Mouse (Mus musculus) embryonic fibroblast, embryonic 13.5 days (primary cell): ENCODE measurements around the gene Tinf2. TPM values are rescaled to one million over a fixed set of nuclear protein-coding genes. Genes with fewer than 3 reads are reported as not detected.

Source experiments
- H3K27ac ChIP-seq: 2 replicates; pipeline ENCODE4 v1.5.1; 2012; ENCODE audit warnings: low read length, control low read depth, inconsistent platforms; ENCODE audit not compliant: insufficient read depth
- H3K4me1 ChIP-seq: 2 replicates; pipeline ENCODE4 v1.6.1; 2011; ENCODE audit warnings: low read length; ENCODE audit not compliant: control insufficient read depth, insufficient read depth
- H3K4me3 ChIP-seq: 2 replicates; pipeline ENCODE4 v1.5.1; 2011; ENCODE audit warnings: mild to moderate bottlenecking, control low read depth, low read length; ENCODE audit not compliant: insufficient read depth
- CTCF ChIP-seq: IDR thresholded peaks from 2 replicates; pipeline ENCODE4 v1.5.1; 2011; ENCODE audit warnings: mild to moderate bottlenecking, control low read depth, low read length, moderate library complexity, borderline replicate concordance; ENCODE audit not compliant: insufficient read depth
- POLR2A ChIP-seq: IDR thresholded peaks from 2 replicates; pipeline ENCODE4 v1.6.1; 2011; ENCODE audit warnings: low read depth, mild to moderate bottlenecking, control low read depth, low read length, moderate library complexity
- polyA plus RNA-seq: library from polyadenylated mRNA; stranded (reverse); fragments of >200 nt; gene quantifications from 2 replicates; pipeline ENCODE4 v1.2.4, GENCODE M21; 2011; ENCODE audit warnings: low read depth; ENCODE audit not compliant: missing spikeins, insufficient read length

Tinf2 gene
- polyA plus RNA-seq, 1 experiment = 19.7 TPM

DNA sequence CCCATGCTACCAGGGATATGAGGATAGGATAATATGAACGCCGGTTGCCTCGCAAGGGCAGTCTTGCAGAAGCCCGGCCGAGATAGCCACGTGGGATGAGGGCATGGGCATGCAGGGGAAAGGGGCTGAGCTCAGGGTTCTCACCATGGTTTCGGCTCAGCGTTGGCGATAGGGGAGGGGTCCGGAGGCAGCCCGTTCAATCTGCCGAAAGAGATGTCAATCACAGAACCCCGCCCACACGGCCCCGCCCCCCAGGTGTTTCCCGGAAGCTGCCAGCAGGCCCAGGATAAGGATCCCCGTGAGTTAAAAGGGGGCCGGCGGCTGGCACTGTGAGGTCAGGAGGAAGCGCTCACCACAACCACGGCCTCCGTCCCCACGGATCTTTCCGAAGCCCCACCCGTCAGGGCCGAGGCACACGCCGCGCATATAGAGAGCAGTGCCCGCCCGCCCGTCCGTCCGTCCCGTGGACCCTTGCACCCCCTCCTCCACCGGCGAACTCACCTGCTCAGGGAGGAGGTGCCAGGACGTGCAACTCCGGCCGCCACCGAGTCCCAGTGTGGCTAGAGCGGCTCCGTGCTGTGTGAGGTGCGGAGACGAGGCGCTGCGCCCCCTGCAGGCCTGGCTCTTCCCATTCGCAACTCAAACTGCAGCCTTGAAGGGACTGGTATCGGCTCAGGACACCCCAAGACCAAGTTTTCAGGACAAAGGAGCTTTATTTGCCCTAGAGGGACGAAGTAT is 40.2 kb upstream of the Tinf2 start, which contains the start of gene Rabggta:
Gene Rabggta (minus strand): TSS at position 564 of the 738 bp plus-strand sequence.
- H3K4me1 ChIP-seq = peaks cover 8% of the 10 kb centered on the region; the same call in 1 of the 2 replicates
- TF ChIP-seq POLR2A = peak; percentile 53; the same call in 1 of the 2 replicates
- peak; percentile 97 for TF ChIP-seq CTCF
- peak within 1 kb of the TSS; percentile 65 for H3K4me3 ChIP-seq
- no peak within 1 kb of the TSS for H3K27ac ChIP-seq

DNA sequence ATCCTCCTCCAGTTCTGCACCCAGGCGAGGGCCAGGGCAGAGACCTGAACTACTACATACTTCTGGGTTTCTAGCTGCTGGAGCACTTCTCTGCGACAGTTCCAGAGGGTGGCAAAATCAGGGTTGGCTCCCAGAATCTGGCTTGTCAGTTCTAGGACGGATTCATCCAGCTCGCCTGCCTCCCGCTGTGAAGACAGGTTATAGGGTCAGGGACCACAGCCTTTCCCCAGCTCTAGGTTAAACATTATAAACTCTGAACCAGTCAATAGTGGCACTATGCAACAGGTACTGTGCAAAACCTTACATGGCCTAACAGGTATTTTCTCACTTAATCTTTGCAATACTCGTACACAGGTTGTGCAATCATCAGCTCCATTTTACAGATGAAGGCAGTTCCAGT is 39.5 kb upstream of the Tinf2 start:
- TF ChIP-seq CTCF (no peak), POLR2A (no peak)
- peaks cover 8% of the 10 kb centered on the region; the same call in 1 of the 2 replicates for H3K4me1 ChIP-seq
- H3K27ac ChIP-seq = no peak overlapping the region
- peak overlapping the region; percentile 65 for H3K4me3 ChIP-seq

DNA sequence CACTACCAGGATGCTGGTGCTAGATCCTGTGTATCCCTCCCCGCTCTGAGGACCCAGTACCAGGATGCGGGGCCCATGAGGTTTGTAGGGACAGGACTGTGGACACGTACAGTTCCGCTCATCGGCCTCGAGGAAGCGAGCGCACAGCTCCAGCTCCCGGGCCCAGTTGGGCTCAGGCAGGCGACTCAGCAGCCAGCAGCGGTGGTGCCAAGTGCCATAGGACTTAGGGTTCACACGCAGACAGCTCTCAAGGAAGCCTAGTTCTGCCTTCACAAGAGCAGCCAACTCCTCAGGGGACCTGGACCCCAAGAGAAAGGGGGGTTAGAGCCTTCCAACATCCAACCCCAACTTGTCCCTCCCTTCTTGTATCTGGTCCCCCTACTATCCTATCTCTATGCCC is 39.0 kb upstream of the Tinf2 start:
- Histone ChIP-seq H3K4me1 (peaks cover 8% of the 10 kb centered on the region; the same call in 1 of the 2 replicates), H3K27ac (no peak overlapping the region), H3K4me3 (no peak overlapping the region)
- TF ChIP-seq POLR2A (no peak), CTCF (no peak)

DNA sequence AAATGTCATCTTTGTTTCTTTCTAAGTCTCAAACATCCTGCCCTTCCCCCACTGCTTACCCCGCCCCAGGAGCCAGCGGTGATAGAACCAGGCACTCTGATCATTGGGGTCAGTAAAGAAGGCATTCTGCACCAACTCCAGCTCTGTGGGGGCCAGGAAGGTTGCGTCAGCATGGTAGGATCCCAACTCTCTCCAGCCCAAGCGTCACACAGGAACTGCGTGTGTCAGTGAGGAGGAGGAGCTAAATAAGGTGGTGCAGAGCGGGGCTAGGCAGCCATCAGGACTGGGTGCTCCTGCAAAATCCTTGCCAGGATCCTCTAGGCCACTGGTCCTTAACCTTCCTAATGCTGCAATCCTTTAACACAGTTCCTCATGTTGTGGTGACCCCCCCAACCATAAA is 38.1 kb upstream of the Tinf2 start:
- TF ChIP-seq CTCF (no peak), POLR2A (no peak)
- Histone ChIP-seq H3K4me1 (peaks cover 6% of the 10 kb centered on the region; the same call in 1 of the 2 replicates), H3K4me3 (no peak overlapping the region), H3K27ac (no peak overlapping the region)

DNA sequence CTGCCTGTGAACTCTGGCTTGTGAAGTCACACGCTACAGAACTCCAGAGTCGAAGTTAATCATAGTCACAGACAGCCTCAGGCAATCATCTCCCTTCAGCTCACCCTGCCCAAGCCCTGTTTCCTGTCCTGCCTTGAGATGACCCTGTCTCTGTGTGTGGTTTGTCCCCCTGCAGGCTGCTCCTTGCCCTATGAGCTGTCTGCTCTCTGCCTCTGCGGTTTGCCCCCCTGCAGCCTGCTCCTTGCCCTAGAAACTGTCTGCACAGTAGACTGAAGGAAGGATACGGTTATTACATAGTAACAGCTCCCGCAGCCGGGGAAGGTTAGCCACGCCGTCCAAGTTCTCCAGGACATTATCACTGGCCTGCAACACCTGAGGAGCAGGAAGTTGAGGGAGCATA is 35.3 kb upstream of the Tinf2 start:
- no peak overlapping the region for H3K4me3 ChIP-seq
- H3K27ac ChIP-seq = no peak overlapping the region
- TF ChIP-seq CTCF (no peak), POLR2A (no peak)
- no peaks in the 10 kb centered on the region for H3K4me1 ChIP-seq

DNA sequence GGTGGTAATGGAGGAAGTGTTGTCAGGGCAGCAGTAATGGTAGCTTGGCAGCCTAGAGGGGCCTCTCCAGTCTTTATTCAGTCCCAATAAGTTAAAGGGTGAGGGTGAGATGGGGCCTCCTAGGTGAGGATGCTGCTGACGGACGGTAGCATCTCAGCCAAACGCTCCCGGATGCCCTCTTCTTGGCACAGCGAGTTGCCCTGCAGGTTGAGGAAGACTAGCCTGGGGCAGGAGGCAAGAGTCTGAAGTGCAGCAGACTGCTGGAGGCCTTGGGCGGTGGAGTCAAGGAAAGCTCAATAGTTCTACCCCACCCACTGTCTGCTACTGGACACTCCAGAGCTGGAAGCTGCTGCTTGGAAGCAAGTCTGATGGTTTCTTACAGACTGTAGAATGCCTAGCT is 34.7 kb upstream of the Tinf2 start:
- Histone ChIP-seq H3K4me1 (no peaks in the 10 kb centered on the region), H3K27ac (no peak overlapping the region), H3K4me3 (no peak overlapping the region)
- TF ChIP-seq POLR2A (no peak), CTCF (no peak)

DNA sequence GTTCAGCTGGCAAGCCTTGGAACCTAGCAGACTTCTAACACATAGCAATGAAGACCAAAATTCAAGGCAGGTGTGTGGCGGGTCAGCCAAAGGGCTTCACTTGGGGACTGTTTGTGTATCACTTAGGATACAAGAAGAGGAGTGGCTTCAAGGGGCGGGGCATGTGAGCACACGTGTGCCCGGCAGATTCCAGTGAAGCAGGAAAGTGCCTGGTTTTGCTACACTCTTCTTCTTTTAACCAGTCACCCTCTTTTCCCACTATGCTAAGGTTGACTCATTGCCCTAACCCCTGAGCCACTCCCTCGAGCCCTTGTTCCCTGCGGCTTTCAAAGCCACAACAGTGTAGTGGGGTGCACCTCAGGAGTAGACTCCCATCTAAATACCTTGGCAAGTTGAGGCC is 33.3 kb upstream of the Tinf2 start:
- no peak for TF ChIP-seq CTCF
- no peak for TF ChIP-seq POLR2A
- Histone ChIP-seq H3K4me1 (no peaks in the 10 kb centered on the region), H3K4me3 (no peak overlapping the region), H3K27ac (no peak overlapping the region)

DNA sequence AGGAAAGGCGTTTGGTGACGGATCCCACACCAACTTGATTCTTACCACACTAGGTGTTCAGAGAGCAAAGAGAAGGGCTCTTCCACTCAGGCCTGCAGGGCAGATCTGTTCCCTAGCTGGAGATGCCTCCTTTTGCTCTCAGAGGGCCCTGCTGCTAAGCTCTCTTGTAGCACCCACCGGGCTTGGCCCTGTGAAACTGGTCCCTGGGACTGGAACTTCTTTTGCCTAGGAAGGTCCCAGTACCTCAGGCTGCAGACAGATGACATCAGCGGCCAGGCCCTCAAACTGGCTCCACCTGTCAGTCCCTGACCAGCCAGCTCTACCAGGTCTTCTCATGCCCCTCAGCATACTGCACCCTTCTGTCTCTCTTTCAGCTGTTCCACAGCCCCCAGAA is 32.1 kb upstream of the Tinf2 start, which contains the start of gene Tgm1:
Gene Tgm1 (minus strand): TSS at position 198 of the 394 bp plus-strand sequence.
- no peak within 1 kb of the TSS for H3K27ac ChIP-seq
- no peak within 1 kb of the TSS for H3K4me3 ChIP-seq
- H3K4me1 ChIP-seq = no peaks in the 10 kb centered on the region
- TF ChIP-seq POLR2A = no peak
- TF ChIP-seq CTCF = no peak

DNA sequence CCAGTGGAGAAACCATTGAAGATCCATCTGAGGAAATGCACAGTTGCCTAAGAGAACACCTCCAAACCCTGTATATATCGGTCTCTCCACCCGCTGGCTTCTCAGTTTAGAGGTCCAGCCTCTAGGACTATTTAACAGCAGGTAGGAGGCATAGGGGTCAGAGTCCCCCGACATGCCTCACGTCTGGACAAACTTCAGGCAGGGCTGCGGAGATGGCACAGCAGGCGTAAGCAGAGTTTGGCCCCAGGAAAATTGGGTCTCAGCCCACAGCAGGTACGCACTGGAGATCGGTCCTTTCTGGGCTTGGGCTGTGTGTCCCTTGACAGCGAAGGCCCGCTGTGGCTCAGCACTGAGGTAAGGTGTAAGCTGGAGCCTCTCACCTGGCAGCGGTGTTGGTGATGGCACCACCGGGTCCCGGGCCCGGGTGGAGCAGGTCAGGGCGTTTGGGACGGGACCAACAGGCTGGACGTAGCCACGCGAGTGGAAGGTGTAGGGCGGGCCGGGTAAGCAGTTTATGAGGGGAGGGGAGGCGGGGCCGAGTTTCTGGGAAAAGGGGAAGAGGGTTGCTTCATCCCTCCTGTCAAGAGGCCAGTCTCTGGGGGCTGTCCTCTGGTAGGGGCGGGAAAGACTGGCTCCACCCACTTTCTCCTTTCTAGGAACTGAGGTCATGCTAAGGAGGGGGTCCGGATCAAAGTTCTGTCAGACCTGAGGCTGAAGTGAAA is 31.5 kb upstream of the Tinf2 start:
- Histone ChIP-seq H3K4me1 (no peaks in the 10 kb centered on the region), H3K4me3 (no peak overlapping the region), H3K27ac (no peak overlapping the region)
- TF ChIP-seq CTCF (no peak), POLR2A (no peak)

DNA sequence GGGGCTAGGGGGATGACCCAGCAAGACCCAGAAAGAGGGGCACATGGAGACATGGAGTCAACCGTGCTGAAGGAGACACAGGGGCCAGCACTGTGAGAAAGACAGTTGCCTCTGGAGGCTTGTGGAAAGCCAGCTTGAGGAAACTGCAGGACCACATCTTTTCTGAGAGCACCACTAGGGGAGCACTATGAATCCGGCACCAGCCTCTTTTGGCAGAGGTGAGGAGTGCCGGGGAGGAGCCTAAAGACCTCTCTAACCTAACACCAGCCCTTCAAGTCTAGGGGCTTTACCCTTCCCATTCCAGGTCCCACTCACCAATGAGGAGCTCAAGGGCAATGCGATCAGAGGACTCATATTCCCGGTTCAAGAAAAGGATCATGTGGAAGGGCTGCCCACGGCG is 30.2 kb upstream of the Tinf2 start:
- TF ChIP-seq CTCF = no peak
- TF ChIP-seq POLR2A = no peak
- no peak overlapping the region for H3K4me3 ChIP-seq
- H3K4me1 ChIP-seq = no peaks in the 10 kb centered on the region
- no peak overlapping the region for H3K27ac ChIP-seq
